Mouse (Mus musculus) lung, embryonic 14.5 days (tissue): ENCODE results near the gene Sstr4. TPM values are rescaled to one million over a fixed set of nuclear protein-coding genes. Genes with fewer than 3 reads are reported as not detected.

Experiments used
- ATAC-seq: fragments of 200-750 bp; cut with Nextera tagmentation; 2 replicates; pipeline ENCODE4 v1.8.0; 2017; ENCODE audit warnings: mild to moderate bottlenecking, moderate TSS enrichment, moderate library complexity; ENCODE audit not compliant: insufficient read depth
- DNase-seq: peaks from one replicate; pipeline ENCODE4 v3.0.0-alpha.2; 2015
- H3K27ac ChIP-seq: fragments of 300-500 bp; sonication (generic); 2 replicates; pipeline ENCODE4 v1.5.1; 2014; ENCODE audit warnings: low read depth, mild to moderate bottlenecking, moderate library complexity
- H3K27me3 ChIP-seq: fragments of 300-500 bp; sonication (generic); 2 replicates; pipeline ENCODE4 v1.6.1; 2014; ENCODE audit warnings: low read length, control low read depth; ENCODE audit not compliant: insufficient read depth
- H3K36me3 ChIP-seq: fragments of 300-500 bp; sonication (generic); 2 replicates; pipeline ENCODE4 v1.6.1; 2014; ENCODE audit warnings: control low read depth; ENCODE audit not compliant: insufficient read depth
- H3K4me1 ChIP-seq: fragments of 300-500 bp; sonication (generic); 2 replicates; pipeline ENCODE4 v1.6.1; 2014; ENCODE audit warnings: antibody characterized with exemption, control low read depth; ENCODE audit not compliant: insufficient read depth
- H3K4me2 ChIP-seq: fragments of 300-500 bp; sonication (generic); 2 replicates; pipeline ENCODE4 v1.6.1; 2014; ENCODE audit warnings: mild to moderate bottlenecking
- H3K4me3 ChIP-seq: fragments of 300-500 bp; sonication (generic); 2 replicates; pipeline ENCODE4 v1.5.1; 2014; ENCODE audit warnings: low read depth, low read length
- H3K9ac ChIP-seq: fragments of 300-500 bp; sonication (generic); 2 replicates; pipeline ENCODE4 v1.6.1; 2014
- H3K9me3 ChIP-seq: fragments of 300-500 bp; sonication (generic); 2 replicates; pipeline ENCODE4 v1.6.1; 2016; ENCODE audit warnings: low read depth, low read length, control low read depth
- CTCF ChIP-seq: IDR thresholded peaks from 2 replicates; pipeline ENCODE4 v1.5.1; 2016; ENCODE audit warnings: antibody characterized with exemption, low read depth
- WGBS: fragments of 180-500 bp; shearing (Covaris S2); extraction: QIAGEN DNeasy Blood & Tissue Kit; methylation state at CpG from one replicate; pipeline ENCODE4 v1.1.7; 2014; 5-methylcytosine and 5-hydroxymethylcytosine counted together
- polyA plus RNA-seq: library from polyadenylated mRNA; unstranded; fragments of >200 nt; fragmentation: Nextera tagmentation; extraction: Ambion mirVana; gene quantifications from 2 replicates; pipeline ENCODE4 v1.2.1, GENCODE M21; 2014

Gene Sstr4
- polyA plus RNA-seq, 1 experiment from 2014 or later, result 4.8 TPM

- WGBS, result 28% methylated on average over 3 of the region's 3 CpGs
- Histone ChIP-seq H3K27ac (peak overlapping the region; percentile 82), H3K9ac (no peak overlapping the region), H3K36me3 (no peaks in the 10 kb centered on the region), H3K27me3 (no peaks in the 10 kb centered on the region), H3K4me2 (no peak overlapping the region), H3K4me1 (peaks cover 15% of the 10 kb centered on the region; the same call in 1 of the 2 replicates), H3K9me3 (no peaks in the 10 kb centered on the region), H3K4me3 (no peak overlapping the region)
- DNase-seq, result peak; percentile 51
- ATAC-seq, result peak; percentile 68; the same call in 1 of the 2 replicates
- no peak for TF ChIP-seq CTCF
Measured at GRCm38 (mm10) chr2:148419151-148419550, 24.0 kb downstream of the Sstr4 start.

GRCm38 (mm10) chr2:148419776-148420175 is 24.6 kb downstream of the Sstr4 start:
- Histone ChIP-seq H3K4me3 (no peak overlapping the region), H3K4me2 (no peak overlapping the region), H3K27me3 (no peaks in the 10 kb centered on the region), H3K9me3 (no peaks in the 10 kb centered on the region), H3K9ac (no peak overlapping the region), H3K4me1 (peaks cover 16% of the 10 kb centered on the region; the same call in 1 of the 2 replicates), H3K27ac (peak overlapping the region; percentile 82; the same call in 1 of the 2 replicates), H3K36me3 (no peaks in the 10 kb centered on the region)
- no peak for TF ChIP-seq CTCF
- 36% methylated on average over 2 of the region's 2 CpGs for WGBS
- DNase-seq (peak; percentile 95), ATAC-seq (peak; percentile 57)

- ATAC-seq, result no peak
- no peak for DNase-seq
- Histone ChIP-seq H3K4me1 (peaks cover 16% of the 10 kb centered on the region; the same call in 1 of the 2 replicates), H3K27me3 (no peaks in the 10 kb centered on the region), H3K4me3 (no peak overlapping the region), H3K9ac (no peak overlapping the region), H3K27ac (peak overlapping the region; percentile 55; the same call in 1 of the 2 replicates), H3K4me2 (no peak overlapping the region), H3K9me3 (no peaks in the 10 kb centered on the region), H3K36me3 (no peaks in the 10 kb centered on the region)
- no peak for TF ChIP-seq CTCF
- WGBS, result 50% methylated on average over 1 of the region's 1 CpGs
Measured at GRCm38 (mm10) chr2:148421112-148421511, 26.0 kb downstream of the Sstr4 start.

GRCm38 (mm10) chr2:148421706-148422105 is 26.6 kb downstream of the Sstr4 start:
- ATAC-seq, result peak; percentile 66
- 35% methylated on average over 1 of the region's 1 CpGs for WGBS
- H3K27me3 ChIP-seq, result no peaks in the 10 kb centered on the region
- DNase-seq, result peak; percentile 88
- no peak for TF ChIP-seq CTCF
- H3K4me2 ChIP-seq, result no peak overlapping the region
- H3K9ac ChIP-seq, result no peak overlapping the region
- no peak overlapping the region for H3K4me3 ChIP-seq
- no peaks in the 10 kb centered on the region for H3K9me3 ChIP-seq
- H3K4me1 ChIP-seq, result peaks cover 16% of the 10 kb centered on the region; the same call in 1 of the 2 replicates
- H3K27ac ChIP-seq, result no peak overlapping the region
- no peaks in the 10 kb centered on the region for H3K36me3 ChIP-seq

- H3K9me3 ChIP-seq, result no peaks in the 10 kb centered on the region
- ATAC-seq (no peak), DNase-seq (no peak)
- H3K36me3 ChIP-seq, result no peaks in the 10 kb centered on the region
- H3K27ac ChIP-seq, result no peak overlapping the region
- H3K27me3 ChIP-seq, result no peaks in the 10 kb centered on the region
- no peak for TF ChIP-seq CTCF
- no peak overlapping the region for H3K9ac ChIP-seq
- H3K4me3 ChIP-seq, result no peak overlapping the region
- H3K4me2 ChIP-seq, result no peak overlapping the region
- H3K4me1 ChIP-seq, result peaks cover 14% of the 10 kb centered on the region; the same call in 1 of the 2 replicates
- 62% methylated on average over 5 of the region's 5 CpGs for WGBS
Measured at GRCm38 (mm10) chr2:148425709-148426382, 30.7 kb downstream of the Sstr4 start.

- no peaks in the 10 kb centered on the region for H3K9me3 ChIP-seq
- H3K4me3 ChIP-seq, result no peak overlapping the region
- peaks cover 6% of the 10 kb centered on the region; the same call in 1 of the 2 replicates for H3K4me1 ChIP-seq
- no peaks in the 10 kb centered on the region for H3K36me3 ChIP-seq
- 73% methylated on average over 3 of the region's 3 CpGs for WGBS
- H3K27ac ChIP-seq, result no peak overlapping the region
- H3K27me3 ChIP-seq, result no peaks in the 10 kb centered on the region
- DNase-seq, result peak; percentile 45
- H3K9ac ChIP-seq, result no peak overlapping the region
- no peak for ATAC-seq
- no peak overlapping the region for H3K4me2 ChIP-seq
- no peak for TF ChIP-seq CTCF
Measured at GRCm38 (mm10) chr2:148427553-148427952, 32.4 kb downstream of the Sstr4 start.

GRCm38 (mm10) chr2:148428523-148428922 is 33.4 kb downstream of the Sstr4 start:
- Histone ChIP-seq H3K4me2 (no peak overlapping the region), H3K36me3 (no peaks in the 10 kb centered on the region), H3K27ac (no peak overlapping the region), H3K4me3 (no peak overlapping the region), H3K9ac (no peak overlapping the region), H3K27me3 (no peaks in the 10 kb centered on the region), H3K9me3 (no peaks in the 10 kb centered on the region), H3K4me1 (peaks cover 6% of the 10 kb centered on the region; the same call in 1 of the 2 replicates)
- WGBS, result 77% methylated on average over 3 of the region's 3 CpGs
- no peak for TF ChIP-seq CTCF
- ATAC-seq (no peak), DNase-seq (no peak)
